Mouse (Mus musculus) liver, embryonic 16.5 days (tissue): ENCODE measurements around the gene Hepacam. TPM values are rescaled to one million over a fixed set of nuclear protein-coding genes. Genes with fewer than 3 reads are reported as not detected.

Source experiments
- ATAC-seq: fragments of 200-750 bp; cut with Nextera tagmentation; 2 replicates; pipeline ENCODE4 v1.8.0; 2017; ENCODE audit warnings: low read depth, mild to moderate bottlenecking, moderate number of reproducible peaks, moderate library complexity
- H3K27ac ChIP-seq: fragments of 300-500 bp; sonication (generic); 2 replicates; pipeline ENCODE4 v1.5.1; 2014; ENCODE audit warnings: mild to moderate bottlenecking, low read length
- H3K27me3 ChIP-seq: fragments of 300-500 bp; sonication (generic); 2 replicates; pipeline ENCODE4 v1.6.1; 2014; ENCODE audit warnings: low read depth, low read length, mixed read lengths; ENCODE audit not compliant: control insufficient read depth, insufficient read depth
- H3K36me3 ChIP-seq: fragments of 300-500 bp; sonication (generic); 2 replicates; pipeline ENCODE4 v1.6.1; 2014; ENCODE audit warnings: mild to moderate bottlenecking; ENCODE audit not compliant: control insufficient read depth, insufficient read depth
- H3K4me1 ChIP-seq: fragments of 300-500 bp; sonication (generic); 2 replicates; pipeline ENCODE4 v1.6.1; 2014; ENCODE audit warnings: low read depth, low read length, mixed read lengths; ENCODE audit not compliant: control insufficient read depth
- H3K4me2 ChIP-seq: fragments of 300-500 bp; sonication (generic); 2 replicates; pipeline ENCODE4 v1.6.1; 2014; ENCODE audit warnings: low read depth, low read length, mixed read lengths
- H3K4me3 ChIP-seq: fragments of 300-500 bp; sonication (generic); 2 replicates; pipeline ENCODE4 v1.5.1; 2014; ENCODE audit warnings: low read depth, mild to moderate bottlenecking, low read length
- H3K9ac ChIP-seq: fragments of 300-500 bp; sonication (generic); 2 replicates; pipeline ENCODE4 v1.6.1; 2014; ENCODE audit warnings: low read depth, low read length
- H3K9me3 ChIP-seq: fragments of 300-500 bp; sonication (generic); replicated peaks from 2 replicates; pipeline ENCODE4 v1.6.1; 2016; ENCODE audit warnings: low read length; ENCODE audit not compliant: control insufficient read depth
- WGBS: fragments of 180-500 bp; shearing (Covaris S2); extraction: QIAGEN DNeasy Blood & Tissue Kit; methylation state at CpG from one replicate; pipeline ENCODE4 v1.1.7; 2014; ENCODE audit not compliant: insufficient replicate concordance; 5-methylcytosine and 5-hydroxymethylcytosine counted together
- polyA plus RNA-seq: library from polyadenylated mRNA; unstranded; fragments of >200 nt; fragmentation: Nextera tagmentation; extraction: Ambion mirVana; gene quantifications from 2 replicates; pipeline ENCODE4 v1.2.1, GENCODE M21; 2015

Gene Hepacam
- polyA plus RNA-seq, 1 experiment from 2014 or later: not detected

- Histone ChIP-seq H3K36me3 (no peaks in the 10 kb centered on the region), H3K27me3 (peaks cover 53% of the 10 kb centered on the region), H3K4me2 (no peak overlapping the region), H3K9ac (no peak overlapping the region), H3K27ac (no peak overlapping the region), H3K4me1 (no peaks in the 10 kb centered on the region; the same call in 1 of the 2 replicates), H3K4me3 (no peak overlapping the region), H3K9me3 (no peaks in the 10 kb centered on the region)
- ATAC-seq: no peak
- 6% methylated on average over 4 of the region's 4 CpGs for WGBS
These were observed 68.5 kb downstream of the Hepacam start for GRCm38 (mm10) chr9:37435616-37436015.

Other genes starting within 250 kb of the Hepacam start
- 0.34 and 0.50 TPM in 2 replicates for gene Pknox2, start 219.9 kb upstream of the Hepacam start, polyA plus RNA-seq
- 3.4 and 3.5 TPM in 2 replicates for gene Tmem218, start 159.1 kb upstream of the Hepacam start, polyA plus RNA-seq
- gene Slc37a2, start 111.6 kb upstream of the Hepacam start, polyA plus RNA-seq: 1.9 and 2.0 TPM in 2 replicates
- gene Ccdc15, start 18.9 kb upstream of the Hepacam start, polyA plus RNA-seq: 3.1 and 3.6 TPM in 2 replicates
- 3.0 and 3.1 TPM in 2 replicates for gene Robo4, start 34.5 kb downstream of the Hepacam start, polyA plus RNA-seq
- gene Robo3, start 65.9 kb downstream of the Hepacam start, polyA plus RNA-seq: 0.11 and 0.14 TPM in 2 replicates
- gene Msantd2, start 122.0 kb downstream of the Hepacam start, polyA plus RNA-seq: 2.5 and 2.7 TPM in 2 replicates
- 15.7 and 16.0 TPM in 2 replicates for gene Esam, start 160.7 kb downstream of the Hepacam start, polyA plus RNA-seq
- gene Vsig2, start 171.9 kb downstream of the Hepacam start, polyA plus RNA-seq: 0.16 and 0.34 TPM in 2 replicates
- 4.9 and 6.3 TPM in 2 replicates for gene Nrgn, start 185.6 kb downstream of the Hepacam start, polyA plus RNA-seq
- 5.4 and 5.5 TPM in 2 replicates for gene Siae, start 188.3 kb downstream of the Hepacam start, polyA plus RNA-seq
- gene Spa17, start 246.4 kb downstream of the Hepacam start, polyA plus RNA-seq: 1.9 and 2.1 TPM in 2 replicates